Mouse (Mus musculus) embryo, embryonic 9.5 days (tissue): ENCODE results near the gene Msi2.

Experiments used
- DNase-seq: peaks from one replicate; pipeline ENCODE4 v3.0.0-alpha.2; 2017; ENCODE audit errors: extremely low spot score

Gene Msi2

DNA sequence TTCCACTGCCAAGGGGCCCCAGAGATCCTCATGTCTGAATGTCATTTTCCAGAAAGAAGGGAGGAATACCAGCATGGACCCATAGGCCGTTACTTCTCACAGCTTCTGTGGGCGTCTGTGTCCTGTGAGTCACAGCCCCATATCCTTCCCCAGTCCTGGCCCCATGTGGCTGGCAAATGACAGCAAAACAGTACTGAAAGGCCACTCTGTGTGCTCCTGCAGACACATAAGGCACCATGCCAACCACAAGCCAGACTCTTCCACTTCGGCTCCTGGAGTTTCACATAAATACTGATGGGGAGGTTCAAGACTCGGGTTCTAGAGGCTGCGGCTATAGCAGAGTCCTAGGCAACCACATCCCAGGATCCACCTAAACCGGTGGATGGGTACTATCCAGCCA lies 128.7 kb downstream of the Msi2 start:
- DNase-seq, result no peak

DNA sequence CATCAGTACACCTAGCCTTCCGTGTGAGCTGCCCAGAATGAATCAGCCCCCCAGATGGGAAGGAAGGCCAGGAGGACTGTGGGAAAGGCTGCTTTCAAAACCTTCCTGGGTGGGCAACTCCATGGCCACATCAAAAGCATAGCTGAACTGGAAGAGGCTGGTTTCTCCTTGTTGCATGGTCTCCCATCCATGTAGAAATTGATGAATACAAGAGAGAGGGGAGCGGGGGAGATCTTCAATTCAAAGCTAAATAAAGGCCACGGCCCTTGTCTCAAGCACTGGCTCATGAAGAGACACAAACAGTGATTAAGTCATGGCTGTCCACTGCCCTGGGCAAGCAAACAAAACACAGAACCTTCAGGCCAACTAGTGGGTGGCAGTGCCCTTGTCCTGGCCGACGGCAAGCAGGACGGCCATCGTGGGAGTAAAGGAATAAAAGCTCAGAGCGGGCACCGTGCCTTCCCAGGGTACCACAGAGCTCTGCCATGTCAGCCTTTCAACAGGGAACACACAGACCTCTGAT lies 129.6 kb downstream of the Msi2 start:
- DNase-seq, result no peak

DNA sequence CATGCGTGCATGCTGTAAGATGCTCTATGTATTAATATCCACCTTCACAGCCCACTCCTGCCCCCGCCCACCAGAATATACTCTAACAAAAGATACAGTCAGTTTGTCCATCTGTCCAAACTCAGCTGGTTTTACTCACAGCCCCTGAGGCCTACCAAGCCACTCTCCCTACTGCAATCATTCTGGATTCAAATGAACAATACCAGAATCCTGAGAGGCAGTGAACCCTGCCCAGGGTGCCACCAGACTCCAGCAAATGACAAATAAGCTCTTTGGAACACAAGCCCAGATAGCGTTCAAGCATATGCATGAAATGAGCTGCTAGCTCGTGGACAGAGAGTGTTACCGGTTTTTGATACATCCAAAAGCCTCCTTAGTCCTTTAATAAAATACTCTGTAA lies 130.6 kb downstream of the Msi2 start:
- no peak for DNase-seq

DNA sequence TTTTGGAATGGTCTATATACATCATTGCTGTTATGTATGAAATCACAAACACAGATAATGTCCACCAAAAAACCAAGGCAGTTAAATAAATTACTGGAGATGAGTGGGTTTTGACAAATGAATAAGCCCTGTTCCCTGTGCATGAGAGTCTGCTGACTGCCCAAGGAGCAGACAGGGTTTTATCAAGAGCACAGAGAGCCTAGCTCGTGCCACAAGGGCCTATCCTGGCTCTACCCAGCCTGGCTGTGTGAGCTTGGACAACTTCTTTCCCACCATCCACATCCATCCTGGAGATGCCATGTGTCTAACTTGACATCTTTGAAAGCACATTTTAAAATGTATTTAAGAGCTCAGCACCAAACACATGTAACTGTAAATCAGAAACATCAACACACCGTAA lies 132.4 kb downstream of the Msi2 start:
- no peak for DNase-seq

DNA sequence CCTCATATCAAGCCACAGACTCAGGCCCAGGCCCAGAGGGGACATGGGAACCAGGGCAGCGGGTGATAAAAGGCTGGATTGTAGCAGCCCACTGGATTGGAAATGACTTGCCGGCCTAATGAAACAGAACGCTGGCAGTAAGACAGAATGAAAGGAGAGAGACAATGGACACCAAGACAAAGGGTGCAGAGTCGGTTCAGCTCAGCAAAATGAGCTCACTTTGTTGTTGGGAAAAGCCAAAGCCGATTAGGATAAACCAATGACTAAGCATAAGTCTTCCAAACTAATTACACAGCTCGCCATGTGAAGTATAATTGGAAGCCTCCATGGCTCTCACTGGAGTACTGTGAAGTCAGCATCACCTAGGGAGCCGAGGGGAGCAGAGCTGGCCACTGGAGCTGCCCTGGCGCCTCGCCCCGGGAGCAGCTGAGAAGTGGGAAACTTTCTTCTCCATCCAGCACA lies 133.1 kb downstream of the Msi2 start:
- peak; percentile 78 for DNase-seq

DNA sequence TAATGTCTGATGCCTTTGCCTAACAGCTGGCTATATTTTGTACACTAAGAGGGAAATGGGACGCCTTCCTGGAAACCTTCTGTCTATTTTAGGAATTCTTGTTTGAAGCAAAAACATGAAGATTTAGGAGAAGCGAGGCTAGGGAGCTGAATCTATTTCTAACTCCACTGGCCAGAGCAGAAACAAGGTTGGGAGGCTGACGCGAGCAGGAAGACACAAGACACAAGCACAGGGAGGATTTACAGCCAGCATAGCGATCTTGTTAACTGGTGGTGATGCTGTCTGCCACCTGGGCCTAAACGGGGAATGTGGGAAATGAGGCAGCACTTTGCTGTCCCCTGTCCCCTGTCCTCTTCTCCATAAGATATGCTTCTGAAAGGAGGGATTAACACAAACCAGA lies 134.4 kb downstream of the Msi2 start:
- peak; percentile 36 for DNase-seq

DNA sequence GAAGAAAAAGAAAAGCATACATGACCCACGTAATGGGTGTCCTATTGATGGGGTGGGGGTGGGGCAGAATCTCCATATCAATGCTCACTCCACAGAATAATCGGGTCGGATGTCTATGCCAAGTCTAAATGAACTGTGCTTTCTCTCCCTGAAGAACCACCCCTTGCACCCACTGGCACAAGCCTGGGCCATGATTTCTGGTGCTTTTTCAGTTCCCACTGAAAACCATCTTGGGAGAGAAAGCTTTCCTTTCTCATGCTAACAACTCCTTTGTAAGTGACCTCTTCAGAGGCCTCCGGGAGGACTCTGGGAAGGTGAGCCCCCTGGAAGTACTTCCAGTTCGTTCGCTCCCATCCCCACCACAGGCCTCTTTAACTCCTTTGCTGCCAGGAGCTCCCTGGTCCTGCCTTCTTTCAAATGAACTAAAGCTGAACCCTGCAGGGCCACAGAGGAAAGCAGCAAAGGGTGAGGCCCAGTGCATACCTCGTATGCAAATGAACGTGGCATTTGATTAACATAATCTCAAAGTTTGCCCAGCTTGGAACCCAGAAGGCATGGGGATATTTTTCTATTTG lies 135.0 kb downstream of the Msi2 start:
- DNase-seq, result peak; percentile 70

DNA sequence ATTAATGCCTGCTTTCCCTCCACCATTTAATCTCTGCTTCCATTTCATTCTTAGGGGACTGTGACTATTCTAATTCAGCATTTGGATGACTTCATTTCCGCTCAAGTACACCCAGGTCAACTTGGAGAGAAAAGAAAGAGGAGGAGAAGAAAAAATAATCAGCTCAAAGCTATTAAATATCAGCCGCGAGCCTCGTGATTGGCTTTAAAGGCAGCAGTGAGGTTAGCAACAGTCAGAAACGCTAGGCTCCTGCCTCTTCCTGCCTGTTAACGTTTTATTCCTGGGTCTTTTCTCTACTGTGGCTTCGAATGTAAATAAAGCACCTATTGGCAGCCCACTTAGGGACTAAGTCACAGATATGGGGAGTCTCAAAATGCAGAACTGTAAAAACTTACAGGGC lies 135.5 kb downstream of the Msi2 start:
- DNase-seq, result no peak

DNA sequence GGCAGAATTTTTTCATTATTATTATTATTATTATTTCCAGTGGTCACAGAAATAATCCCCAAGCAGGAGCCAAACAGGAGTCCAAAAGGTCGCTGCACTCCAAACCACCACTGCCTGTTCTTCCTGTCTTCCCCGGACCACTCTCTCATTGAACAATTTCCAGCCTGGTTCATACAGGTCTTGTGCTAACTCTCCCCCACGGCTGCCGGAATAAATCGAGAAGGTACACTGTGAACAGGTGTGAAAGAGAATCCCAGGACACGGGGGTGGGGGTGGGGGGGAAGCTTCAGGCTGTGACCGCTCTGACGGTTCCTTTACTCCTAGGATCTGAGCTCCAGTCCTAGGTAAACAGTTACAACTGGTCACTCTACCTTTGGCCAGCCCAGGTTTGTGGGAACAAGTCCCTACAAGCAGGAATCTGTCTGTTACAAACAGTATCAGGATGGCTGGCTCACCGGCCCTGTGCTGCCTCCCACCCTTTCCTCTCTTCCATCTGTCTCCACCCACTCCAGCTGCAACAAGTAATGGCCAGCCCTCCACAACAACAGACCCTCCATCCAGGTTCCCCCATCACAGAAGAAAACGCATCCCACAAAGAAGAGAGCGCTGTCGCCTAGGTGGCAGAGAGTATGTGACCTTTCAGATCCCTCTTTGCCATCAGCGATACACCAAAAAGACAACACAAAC lies 136.1 kb downstream of the Msi2 start:
- peak; percentile 51 for DNase-seq

DNA sequence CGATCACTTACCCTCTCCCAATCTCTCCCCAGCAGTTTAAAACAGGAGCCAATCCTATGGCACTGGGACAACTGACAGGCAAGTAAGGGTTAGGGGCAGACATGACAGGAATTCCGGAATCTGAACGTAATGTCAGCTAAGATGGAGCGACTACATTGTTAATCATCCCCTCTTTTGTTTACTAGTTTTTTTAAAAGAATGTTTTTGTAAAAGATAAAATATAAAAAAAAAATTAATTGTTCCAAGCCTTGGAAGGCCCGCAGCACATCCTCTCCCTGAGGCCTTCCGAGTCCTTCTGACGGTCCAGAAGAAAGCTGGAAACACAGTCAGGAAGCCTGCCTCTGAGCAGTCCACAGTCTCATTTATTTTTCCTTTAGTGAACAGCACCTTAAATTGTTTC lies 136.9 kb downstream of the Msi2 start:
- no peak for DNase-seq

DNA sequence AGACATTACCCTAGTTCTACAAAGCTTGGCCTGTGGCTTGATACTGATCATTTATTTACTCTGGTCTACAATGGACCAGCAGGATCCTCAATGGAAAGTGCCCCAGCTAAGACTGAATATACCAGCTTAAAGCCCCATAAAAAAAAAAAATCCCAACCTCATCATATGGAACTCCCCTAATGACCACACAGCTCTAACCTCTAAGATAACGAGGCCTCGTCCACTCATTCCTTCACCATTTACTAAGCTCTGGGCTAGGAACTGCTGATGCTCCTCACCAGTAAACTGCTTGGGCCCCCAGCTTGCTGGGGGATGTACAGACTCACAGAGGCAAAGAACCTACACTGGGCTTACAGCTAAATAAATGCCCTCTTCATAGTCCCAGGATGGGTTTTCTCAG lies 139.6 kb downstream of the Msi2 start:
- DNase-seq, result no peak

DNA sequence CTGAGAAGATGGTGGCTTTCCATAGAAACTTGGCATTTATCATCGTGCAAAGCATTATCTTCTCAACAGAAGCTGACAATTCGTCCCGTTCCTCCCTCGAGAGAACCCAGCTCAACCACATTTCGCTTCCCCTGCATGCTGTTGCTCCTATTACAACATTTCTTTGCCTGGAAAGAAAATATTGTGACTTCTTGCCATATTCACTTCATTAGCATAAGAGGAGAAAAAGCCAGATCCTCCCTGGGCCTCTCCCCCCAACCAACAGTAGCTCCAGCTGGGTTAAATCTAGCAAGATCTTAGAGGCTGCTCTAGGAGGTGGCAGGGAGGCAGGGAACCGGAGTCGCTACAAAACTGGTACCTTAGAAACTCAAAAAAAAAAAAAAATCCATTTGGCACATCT lies 141.2 kb downstream of the Msi2 start:
- DNase-seq, result no peak

DNA sequence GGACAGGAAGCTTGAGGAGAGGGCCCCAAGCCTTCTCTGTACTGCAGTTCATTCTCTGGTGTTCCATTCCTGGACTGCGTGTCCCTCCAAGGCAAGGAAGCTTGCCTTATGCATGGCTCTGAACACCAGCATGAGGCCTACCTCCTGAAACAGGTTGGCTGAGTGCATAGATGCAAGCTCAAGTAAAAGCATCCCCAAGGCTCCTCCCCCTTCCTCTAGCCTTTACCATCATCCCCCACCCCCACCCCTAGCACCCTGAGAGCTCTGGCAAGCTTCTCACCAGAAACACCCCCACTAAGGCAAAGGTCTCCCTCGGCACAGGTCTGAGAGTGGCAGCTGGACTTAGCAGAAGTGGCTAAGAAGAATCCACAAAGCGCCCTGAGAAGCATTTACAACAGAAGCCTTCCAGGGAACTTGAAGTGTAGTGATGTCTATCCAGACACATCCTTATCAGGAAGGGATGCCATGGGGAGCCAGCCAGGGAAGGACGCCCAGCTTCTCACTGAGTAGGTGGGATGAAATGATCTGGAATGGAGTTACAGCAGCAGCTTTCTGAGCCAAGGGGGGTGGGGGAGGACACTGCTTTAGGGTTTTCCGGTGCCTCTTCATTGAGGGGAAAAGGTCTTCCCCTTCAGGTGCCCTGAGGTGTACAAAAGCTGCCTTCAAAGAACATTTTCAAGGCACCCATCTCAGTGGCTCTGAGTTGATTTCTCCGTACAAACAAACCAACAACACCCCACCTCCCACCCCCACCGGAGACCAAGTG lies 141.9 kb downstream of the Msi2 start:
- no peak for DNase-seq

DNA sequence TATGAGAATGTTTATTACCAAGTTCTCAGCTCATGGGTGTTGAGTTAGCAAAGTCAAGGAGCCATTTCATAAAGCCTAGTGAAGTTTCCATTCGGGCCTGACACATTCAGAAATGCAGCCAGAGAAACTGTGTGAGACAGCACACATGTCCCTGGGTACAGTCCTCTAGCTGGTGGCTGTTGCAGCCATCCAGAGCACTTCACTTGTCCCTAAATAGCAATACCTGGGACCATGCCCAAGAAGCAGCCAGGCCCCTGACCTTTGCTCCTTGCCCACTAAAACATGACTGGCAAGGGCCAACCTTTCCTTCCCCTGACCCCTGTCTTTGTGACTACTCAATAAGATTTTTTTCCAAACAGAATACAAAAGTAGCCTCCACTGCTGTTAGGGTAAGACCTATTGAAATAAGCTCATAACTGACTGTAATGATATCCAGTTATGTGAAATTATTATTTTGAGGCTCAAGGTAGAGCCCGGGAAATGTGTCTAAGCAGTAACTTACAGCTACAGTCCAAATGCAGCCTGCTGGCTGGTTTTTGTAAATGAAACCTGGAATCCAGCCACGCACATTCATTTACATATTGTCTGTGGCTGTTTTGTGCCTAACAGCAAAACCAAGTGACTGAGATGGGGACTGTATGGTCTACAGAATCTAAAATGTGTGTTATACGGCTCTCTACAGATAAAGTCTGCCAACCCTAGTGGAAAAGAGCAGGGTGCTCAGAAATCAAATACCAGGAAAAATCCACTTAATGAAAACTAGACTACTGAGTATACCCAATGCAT lies 143.5 kb downstream of the Msi2 start:
- no peak for DNase-seq

DNA sequence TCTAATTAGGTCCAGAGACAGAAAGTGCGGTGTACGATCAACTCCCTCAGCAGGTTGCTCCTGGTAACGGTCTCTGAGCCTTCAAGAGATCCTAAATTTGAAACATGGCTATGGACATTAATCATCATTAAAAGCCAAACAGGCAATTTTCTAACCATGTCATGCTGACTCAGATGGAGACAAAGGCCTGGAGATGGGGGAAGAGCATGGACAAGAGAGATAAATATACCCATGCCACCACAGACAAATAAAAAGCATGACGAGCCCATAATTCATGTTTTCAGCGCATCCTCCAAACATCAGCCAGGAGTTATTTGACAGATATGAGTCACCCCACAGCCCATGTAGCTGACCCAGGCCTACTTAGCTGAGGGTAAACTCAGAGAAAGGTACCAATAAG lies 145.3 kb downstream of the Msi2 start:
- DNase-seq, result no peak

DNA sequence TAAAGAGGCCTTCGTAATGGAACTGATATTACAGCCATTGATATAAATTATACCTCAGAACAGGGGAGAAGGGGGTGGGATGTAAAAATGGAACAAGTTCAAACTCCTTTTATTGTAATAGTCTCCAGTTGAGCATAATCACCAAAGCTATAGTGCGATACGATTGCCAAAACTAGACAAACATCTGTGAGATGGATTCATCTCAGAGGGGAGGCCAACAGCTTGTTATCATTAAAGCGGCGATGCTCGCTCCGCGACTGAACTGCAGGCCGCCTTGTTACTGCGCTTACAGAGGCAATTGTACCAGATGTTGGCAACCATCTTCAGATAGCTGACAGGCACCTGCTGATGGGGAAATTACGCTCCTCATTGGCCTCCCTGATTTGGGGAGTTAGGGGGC lies 145.9 kb downstream of the Msi2 start:
- DNase-seq, result no peak

DNA sequence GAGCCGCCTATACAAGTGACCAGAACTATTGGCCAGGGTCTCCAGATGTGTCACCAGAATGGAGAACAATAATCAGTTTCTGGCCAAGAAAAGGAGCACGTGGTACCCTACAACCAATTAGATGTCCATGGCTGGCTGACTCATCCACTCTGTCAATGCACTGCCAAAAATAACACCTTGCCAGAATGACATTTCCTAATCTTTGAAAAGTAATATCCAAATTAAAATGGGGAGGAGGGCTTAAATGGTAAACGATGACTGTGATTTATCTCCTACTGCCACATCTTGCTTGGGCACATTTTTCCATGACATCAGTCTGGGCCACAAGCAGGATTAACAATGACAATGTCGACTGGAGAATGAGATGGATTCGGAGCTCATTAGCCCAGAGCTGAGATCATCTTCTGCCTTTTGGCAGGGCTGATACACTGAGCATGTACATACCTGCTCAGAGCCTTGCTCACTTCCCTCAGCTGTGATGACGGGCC lies 147.6 kb downstream of the Msi2 start:
- no peak for DNase-seq

DNA sequence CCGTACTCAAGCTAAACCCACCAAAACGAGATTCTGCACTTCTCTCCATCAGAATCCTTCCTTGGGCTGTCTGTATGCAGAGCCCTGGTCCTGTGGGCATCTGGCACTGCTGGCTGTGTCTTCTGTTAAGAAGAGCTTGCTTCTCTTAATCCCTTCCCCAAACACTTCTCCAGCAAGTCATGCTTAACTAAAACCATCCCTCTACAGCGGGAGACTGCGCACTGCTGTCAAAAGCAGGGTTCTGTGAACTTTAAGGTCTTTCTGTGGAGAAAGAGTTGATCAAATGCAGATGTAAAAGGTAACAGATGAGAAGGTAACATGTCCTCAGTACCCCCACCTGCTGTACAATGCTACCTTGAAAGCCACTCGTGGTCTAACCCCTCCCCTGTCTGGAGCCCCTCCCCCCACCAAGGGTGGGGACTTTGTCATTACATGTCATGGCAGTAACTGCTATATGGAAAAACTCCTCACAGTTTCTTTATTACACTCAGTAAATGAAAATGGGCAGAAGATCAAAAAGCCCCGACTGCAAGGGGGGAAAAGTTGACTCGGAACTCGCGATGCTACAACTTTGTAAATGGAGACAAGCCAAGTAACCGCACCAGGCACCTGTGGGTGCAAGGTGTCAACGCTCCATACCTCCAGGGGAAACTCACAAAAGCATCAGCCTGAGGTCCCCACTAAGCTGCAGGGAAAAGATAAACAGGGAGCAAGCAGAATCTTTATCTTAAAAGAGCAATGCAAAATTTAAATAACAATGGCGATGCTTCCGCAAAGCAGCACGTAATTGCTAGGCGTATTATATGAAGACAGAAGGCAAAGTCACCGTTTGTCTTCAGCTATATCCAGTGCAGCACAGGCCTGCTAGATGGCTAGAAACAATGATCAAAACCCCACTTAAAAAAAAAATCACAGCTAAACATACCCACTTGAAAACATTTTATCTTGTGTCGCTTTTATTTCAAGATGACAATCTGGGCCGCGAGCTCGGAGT lies 151.4 kb downstream of the Msi2 start:
- DNase-seq, result no peak

DNA sequence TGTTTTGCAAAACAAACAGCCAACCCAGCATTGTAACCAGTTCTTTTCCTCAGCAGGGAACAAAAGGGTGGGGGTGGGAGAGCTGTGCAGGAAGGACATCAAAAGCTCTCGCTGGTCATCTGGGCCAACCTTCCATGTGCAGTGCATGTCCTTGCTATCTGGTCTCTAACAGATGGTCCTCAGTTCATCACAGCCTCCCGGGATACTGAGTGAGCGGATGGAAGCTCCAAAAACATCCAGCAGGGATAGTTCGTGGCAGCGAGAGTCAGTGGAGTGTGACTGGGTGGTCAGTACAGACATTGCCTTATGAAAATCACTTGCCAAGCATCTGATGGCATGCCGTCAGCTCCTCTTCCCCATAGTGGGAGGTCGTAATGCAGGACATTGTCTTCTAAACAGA lies 153.5 kb downstream of the Msi2 start:
- DNase-seq, result no peak

DNA sequence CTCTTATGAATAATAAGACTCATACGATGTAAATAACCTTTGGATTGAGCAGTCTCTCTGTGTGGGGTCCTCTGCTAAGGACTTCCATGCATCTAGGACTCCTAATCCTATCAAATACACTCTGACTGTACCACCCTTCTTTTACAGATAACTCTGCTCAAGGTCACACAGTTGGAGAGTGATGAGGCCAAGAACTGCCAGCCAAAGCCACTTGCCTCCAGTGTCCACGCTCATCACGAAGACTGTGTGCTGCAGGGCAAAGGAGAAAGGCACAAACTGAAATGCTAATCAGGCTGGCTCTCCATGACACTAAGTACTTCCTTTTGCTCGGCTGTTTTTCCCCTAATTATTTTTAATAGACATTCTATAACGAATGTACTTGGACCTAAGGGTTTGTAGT lies 153.9 kb downstream of the Msi2 start:
- no peak for DNase-seq

DNA sequence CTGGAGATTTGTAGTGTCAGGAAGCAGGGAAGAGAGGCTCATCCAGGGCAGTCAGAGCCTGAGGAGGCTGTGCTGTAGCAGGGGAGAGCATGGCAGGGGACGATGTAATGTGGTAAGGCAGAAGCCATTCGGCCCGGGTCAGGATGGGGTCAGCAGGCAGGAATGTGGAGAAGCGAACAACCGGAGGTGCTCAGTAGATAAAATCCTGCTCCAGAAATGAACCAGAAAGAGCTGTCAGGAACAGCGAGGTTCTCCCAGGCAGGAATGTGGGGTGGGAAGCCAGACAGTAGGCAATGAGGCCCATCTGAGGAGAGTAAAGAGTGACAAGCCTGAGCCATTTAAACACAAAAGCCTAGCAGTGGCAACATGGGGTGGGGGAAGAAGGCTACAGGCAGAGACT lies 157.1 kb downstream of the Msi2 start:
- peak; percentile 73 for DNase-seq
